Mouse (Mus musculus) embryonic facial prominence, embryonic 13.5 days (tissue): Measurements from ENCODE around the gene Ythdf1. TPM values are rescaled to one million over a fixed set of nuclear protein-coding genes. Genes with fewer than 3 reads are reported as not detected.

Experiments
- ATAC-seq: fragments of 200-750 bp; cut with Nextera tagmentation; 2 replicates; pipeline ENCODE4 v1.8.0; 2017; ENCODE audit warnings: low read depth; ENCODE audit not compliant: insufficient number of reproducible peaks, insufficient read depth, low FRiP score, low TSS enrichment
- H3K27ac ChIP-seq: fragments of 300-500 bp; sonication (generic); 2 replicates; pipeline ENCODE4 v1.5.1; 2015; ENCODE audit warnings: moderate library complexity, mild to moderate bottlenecking, inconsistent platforms
- H3K27me3 ChIP-seq: fragments of 300-500 bp; sonication (generic); 2 replicates; pipeline ENCODE4 v1.6.1; 2015; ENCODE audit warnings: mild to moderate bottlenecking, inconsistent platforms
- H3K36me3 ChIP-seq: fragments of 300-500 bp; sonication (generic); 2 replicates; pipeline ENCODE4 v1.6.1; 2015; ENCODE audit warnings: mild to moderate bottlenecking, inconsistent platforms
- H3K4me1 ChIP-seq: fragments of 300-500 bp; sonication (generic); 2 replicates; pipeline ENCODE4 v1.6.1; 2015; ENCODE audit warnings: inconsistent platforms
- H3K4me2 ChIP-seq: fragments of 300-500 bp; sonication (generic); 2 replicates; pipeline ENCODE4 v1.6.1; 2015; ENCODE audit warnings: moderate library complexity, mild to moderate bottlenecking, inconsistent platforms
- H3K4me3 ChIP-seq: fragments of 300-500 bp; sonication (generic); 2 replicates; pipeline ENCODE4 v1.5.1; 2015; ENCODE audit warnings: mild to moderate bottlenecking, inconsistent platforms
- H3K9ac ChIP-seq: fragments of 300-500 bp; sonication (generic); 2 replicates; pipeline ENCODE4 v1.6.1; 2015; ENCODE audit warnings: mild to moderate bottlenecking, inconsistent platforms
- H3K9me3 ChIP-seq: fragments of 300-500 bp; sonication (generic); 2 replicates; pipeline ENCODE4 v1.6.1; 2016; ENCODE audit warnings: inconsistent platforms
- WGBS: fragments of 180-500 bp; shearing (Covaris S2); methylation state at CpG from one replicate; pipeline ENCODE4 v1.1.7; 2015; ENCODE audit warnings: mixed read lengths; 5-methylcytosine and 5-hydroxymethylcytosine counted together
- microRNA-seq: library from miRNA; unstranded; fragments of <30 nt; microRNA quantifications from one replicate; pipeline ENCODE4, GENCODE M21; 2016
- polyA plus RNA-seq: library from polyadenylated mRNA; unstranded; fragments of >200 nt; fragmentation: Nextera tagmentation; extraction: Ambion mirVana; gene quantifications from 2 replicates; pipeline ENCODE4 v1.2.1, GENCODE M21; 2015

Ythdf1 gene
- polyA plus RNA-seq, 1 experiment from 2014 or later, result 49.1 TPM

- Histone ChIP-seq H3K4me1 (no peaks in the 10 kb centered on the region), H3K9me3 (no peaks in the 10 kb centered on the region), H3K36me3 (no peaks in the 10 kb centered on the region), H3K4me2 (no peak overlapping the region), H3K27me3 (peaks cover 45% of the 10 kb centered on the region), H3K27ac (no peak overlapping the region), H3K9ac (no peak overlapping the region), H3K4me3 (no peak overlapping the region)
- WGBS, result 12% methylated on average over 13 of the region's 13 CpGs
- no peak for ATAC-seq
Observed at GRCm38 (mm10) chr2:180855005-180855544, 65.7 kb downstream of the Ythdf1 start.

Small RNA genes lying within 50 kb of the gene (microRNA-seq; reads per million reads assigned to microRNA genes)
- not detected for gene Mir124a-3

Other genes with a start within 250 kb of the Ythdf1 start
- gene Dido1, start 210.9 kb downstream of the Ythdf1 start, polyA plus RNA-seq, result 36.3 and 36.5 TPM in 2 replicates
- gene Gid8, start 210.8 kb downstream of the Ythdf1 start, polyA plus RNA-seq, result 62.8 and 66.5 TPM in 2 replicates
- 0.70 and 1.4 TPM in 2 replicates for gene Slc17a9, start 195.7 kb downstream of the Ythdf1 start, polyA plus RNA-seq
- gene Bhlhe23, start 144.0 kb downstream of the Ythdf1 start, polyA plus RNA-seq, result 0.17 TPM in 1 of 2 replicates, not detected in the other
- not detected in 2 replicates for gene Birc7, start 8.1 kb upstream of the Ythdf1 start, polyA plus RNA-seq
- 6.9 and 7.3 TPM in 2 replicates for gene Nkain4, start 33.8 kb upstream of the Ythdf1 start, polyA plus RNA-seq
- gene Arfgap1, start 46.3 kb upstream of the Ythdf1 start, polyA plus RNA-seq, result 128 and 132 TPM in 2 replicates
- 0.84 and 0.93 TPM in 2 replicates for gene Col20a1, start 65.6 kb upstream of the Ythdf1 start, polyA plus RNA-seq
- 0.73 and 1.8 TPM in 2 replicates for gene Chrna4, start 122.6 kb upstream of the Ythdf1 start, polyA plus RNA-seq
- 0.59 and 0.63 TPM in 2 replicates for gene Kcnq2, start 214.4 kb upstream of the Ythdf1 start, polyA plus RNA-seq
- gene Eef1a2, start 236.1 kb upstream of the Ythdf1 start, polyA plus RNA-seq, result 0.20 TPM in 1 of 2 replicates, not detected in the other